Mouse (Mus musculus) heart, postnatal 14 days (tissue): ENCODE measurements around the gene Slc9a3r1. TPM values are rescaled to one million over a fixed set of nuclear protein-coding genes. Genes with fewer than 3 reads are reported as not detected.
A peak's percentile ranks its signal among the peaks of the same experiment; 100 is the strongest.

Experiments used
- DNase-seq, 2 experiments: peaks; one replicate each; pipeline ENCODE4 v3.0.0; 2021 to 2022
- intact Hi-C: fragments of 180-260 bp; cut with DNase I; formaldehyde crosslinking; loops from one replicate; pipeline ENCODE4 v1.15.1; 2025
- total RNA-seq, 2 experiments: library from RNA; stranded (reverse); gene quantifications; 2 replicates each; pipeline ENCODE4 v1.2.3; 2021

Slc9a3r1 gene
- total RNA-seq, 2 experiments from 2014 or later = 12.7 to 13.5 TPM

- intact Hi-C loops = loop anchor here (1.0 kb wide), 1 partner anchor 21 kb away; no protein-coding TSS in a partner anchor
Measured at GRCm38 (mm10) chr11:115160883-115161577, 2.1 kb upstream of the Slc9a3r1 start.

GRCm38 (mm10) chr11:115161578-115162204 lies 1.4 kb upstream of the Slc9a3r1 start:
- intact Hi-C loops = loop anchor here (2.0 kb wide), 1 partner anchor 109 kb away; no protein-coding TSS in a partner anchor
- DNase-seq = no peak

More at GRCm38 (mm10) chr11:115160883-115161577, 2.1 kb upstream of the Slc9a3r1 start:
- DNase-seq = peak; percentile 86 to 89

GRCm38 (mm10) chr11:115162205-115162601 lies 938 bp upstream of the Slc9a3r1 start:
- intact Hi-C loops = loop anchor here (2.0 kb wide), 1 partner anchor 109 kb away; no protein-coding TSS in a partner anchor
- DNase-seq = no peak

DNA sequence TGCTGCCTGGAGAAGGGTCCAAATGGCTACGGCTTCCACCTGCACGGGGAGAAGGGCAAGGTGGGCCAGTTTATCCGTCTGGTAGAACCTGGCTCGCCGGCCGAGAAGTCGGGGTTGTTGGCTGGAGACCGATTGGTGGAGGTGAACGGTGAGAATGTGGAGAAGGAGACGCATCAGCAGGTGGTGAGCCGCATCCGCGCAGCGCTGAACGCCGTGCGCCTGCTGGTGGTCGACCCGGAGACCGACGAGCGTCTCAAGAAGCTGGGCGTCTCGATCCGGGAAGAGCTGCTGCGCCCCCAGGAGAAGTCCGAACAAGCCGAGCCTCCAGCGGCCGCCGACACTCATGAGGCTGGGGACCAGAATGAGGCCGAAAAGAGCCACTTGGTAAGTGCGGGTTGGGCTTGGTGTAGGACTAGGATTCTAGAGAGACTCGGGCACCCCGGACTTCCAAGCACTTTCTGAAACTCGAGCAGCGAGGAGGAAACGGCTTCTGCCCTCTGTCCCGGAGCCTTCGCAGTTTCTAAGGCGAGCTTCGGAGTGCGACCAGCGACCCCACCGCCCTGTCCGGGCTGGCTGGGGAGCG lies 518 bp downstream of the Slc9a3r1 start:
- peak in 1 of 2 experiments; percentile 45 for DNase-seq
- intact Hi-C loops = loop anchor here (2.0 kb wide), 1 partner anchor 107 kb away; no protein-coding TSS in a partner anchor

DNA sequence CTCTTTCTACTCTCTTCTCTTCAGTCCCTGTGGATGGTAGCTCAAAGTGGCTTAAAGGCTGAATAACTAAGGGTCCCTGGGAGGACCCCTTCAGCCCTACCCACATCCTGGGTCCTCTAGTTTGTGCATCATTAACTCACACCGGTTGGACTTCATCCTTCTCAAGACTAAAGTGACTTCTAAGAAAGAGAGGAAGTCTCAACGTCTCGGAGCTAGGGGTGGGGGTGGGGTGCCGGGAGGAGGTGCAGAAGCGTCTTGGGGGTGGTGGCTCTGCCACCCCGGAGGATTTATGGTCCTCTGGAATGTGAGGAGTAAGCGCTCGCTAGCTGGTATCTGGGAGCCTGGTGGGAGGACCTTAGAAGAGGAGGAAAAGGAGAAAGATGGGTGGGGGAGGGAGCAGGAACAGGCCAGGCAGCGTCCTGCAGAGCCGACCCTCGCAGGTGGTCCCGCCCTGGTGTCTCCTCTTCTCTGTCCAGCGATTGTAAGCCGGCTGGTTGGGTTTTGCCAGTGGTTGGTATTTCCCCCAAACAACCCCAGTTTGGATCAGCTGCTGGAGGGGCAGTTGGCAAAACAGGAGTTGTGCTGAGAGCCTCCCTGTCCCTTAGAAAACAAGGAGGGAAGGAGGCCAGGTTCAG lies 1.3 kb downstream of the Slc9a3r1 start:
- DNase-seq = no peak
- intact Hi-C loops = no loop called here

DNA sequence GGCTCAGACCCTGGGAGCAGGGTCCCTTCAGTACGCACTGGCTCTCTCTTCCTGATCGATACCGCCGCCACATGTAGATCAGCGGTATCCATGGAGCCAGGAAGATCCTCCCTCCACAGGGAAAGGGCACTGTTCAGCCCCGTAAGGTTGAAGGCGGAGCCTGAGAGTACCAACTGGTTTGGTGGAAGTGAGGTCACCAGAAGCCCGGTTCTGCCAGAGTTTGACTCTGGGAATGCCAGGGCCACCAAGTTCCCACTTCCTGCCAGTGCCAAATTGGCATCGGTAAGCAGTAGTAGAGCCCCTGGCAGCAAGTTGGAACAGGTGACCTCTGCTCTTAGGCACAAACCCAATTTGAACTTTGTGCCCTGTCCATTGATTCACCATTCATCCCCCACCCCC lies 1.8 kb downstream of the Slc9a3r1 start:
- intact Hi-C loops = no loop called here
- DNase-seq = no peak

DNA sequence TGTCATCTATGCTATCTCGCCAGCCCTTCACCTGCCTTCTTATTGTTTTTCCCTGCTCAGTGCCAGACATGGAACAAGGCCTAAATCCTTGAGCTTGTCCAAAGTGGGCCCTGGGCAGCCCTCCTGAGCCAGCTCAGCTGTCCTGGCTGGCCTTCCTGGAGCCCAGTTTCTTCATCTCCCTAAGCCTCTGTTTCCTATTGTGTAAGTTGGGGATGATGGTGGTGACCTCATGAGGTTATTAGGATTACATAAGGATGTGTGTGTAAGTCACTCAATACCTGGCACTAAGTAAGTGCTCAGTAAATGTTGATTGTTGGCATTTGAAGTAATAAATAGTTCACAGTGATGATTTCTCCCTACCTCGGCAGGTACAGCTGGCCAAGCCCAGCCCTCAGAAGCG lies 3.6 kb downstream of the Slc9a3r1 start:
- no peak for DNase-seq
- intact Hi-C loops = no loop called here

GRCm38 (mm10) chr11:115167631-115168249 lies 4.6 kb downstream of the Slc9a3r1 start:
- intact Hi-C loops = no loop called here
- DNase-seq = no peak

GRCm38 (mm10) chr11:115169430-115169829 lies 6.3 kb downstream of the Slc9a3r1 start:
- intact Hi-C loops = no loop called here
- DNase-seq = no peak

GRCm38 (mm10) chr11:115171125-115171524 lies 8.0 kb downstream of the Slc9a3r1 start:
- intact Hi-C loops = no loop called here

DNA sequence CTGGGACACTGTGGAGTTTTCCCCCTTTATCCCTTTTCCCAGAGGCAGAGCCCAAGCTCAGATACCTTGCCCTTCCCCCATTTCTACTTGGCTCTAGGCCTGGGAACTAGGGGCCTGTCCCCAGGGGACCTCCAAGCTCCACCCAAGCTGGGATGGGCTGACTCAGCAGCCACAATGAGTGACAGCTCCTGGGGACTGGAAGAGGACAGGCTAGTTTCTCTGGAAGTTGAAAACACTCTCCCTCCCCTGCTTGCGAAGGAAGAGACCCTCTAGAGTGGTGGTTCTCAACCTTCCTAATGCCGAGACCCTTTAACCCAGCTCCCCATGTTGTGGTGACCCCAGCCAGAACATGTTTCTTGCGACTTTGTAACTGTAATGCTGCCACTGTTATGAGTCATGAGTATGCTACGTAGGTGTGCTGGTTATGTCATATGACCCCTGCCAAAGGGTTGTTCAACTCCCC lies 9.7 kb downstream of the Slc9a3r1 start:
- peak; percentile 57 to 74 for DNase-seq
- intact Hi-C loops = no loop called here

More at GRCm38 (mm10) chr11:115171125-115171524, 8.0 kb downstream of the Slc9a3r1 start:
- no peak for DNase-seq

DNA sequence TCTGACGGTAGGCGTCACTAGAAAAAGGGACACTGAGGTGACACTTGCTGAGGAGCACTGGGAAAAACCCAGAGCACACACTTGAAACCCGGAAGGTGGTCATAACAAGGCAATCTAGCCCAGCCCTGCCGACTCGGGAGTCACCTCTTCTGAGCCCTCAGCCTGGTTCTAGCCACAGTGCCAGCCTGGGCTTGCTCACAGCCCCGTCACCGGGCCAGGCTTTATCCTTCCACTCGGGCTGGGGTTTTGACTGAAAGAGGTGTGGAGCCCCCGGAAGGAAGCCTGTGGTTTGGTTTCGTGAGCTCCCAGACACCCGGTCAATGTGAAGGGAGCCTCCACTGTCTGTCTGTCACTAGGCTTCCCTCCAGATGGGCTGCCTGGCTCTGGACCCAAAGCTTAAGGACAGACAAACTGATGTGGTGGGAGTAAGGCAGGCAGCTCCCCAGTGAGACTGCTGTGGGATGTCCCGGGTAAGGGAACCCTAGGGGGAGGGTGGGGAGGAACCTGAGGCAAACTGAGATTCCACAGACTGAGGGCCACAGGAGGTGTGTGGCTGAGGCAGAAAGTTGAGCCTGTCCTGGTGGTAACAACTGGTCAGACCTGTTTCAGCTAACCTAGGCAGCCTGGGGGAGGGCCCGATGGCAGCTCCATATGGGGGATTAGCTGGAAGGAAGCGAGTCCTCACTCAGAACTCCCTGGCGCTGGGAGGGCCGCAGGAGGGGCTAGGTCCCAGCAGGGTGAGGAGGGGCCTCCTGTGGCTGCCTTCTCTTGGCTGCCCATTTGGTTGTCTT lies 10.6 kb downstream of the Slc9a3r1 start:
- intact Hi-C loops = no loop called here
- no peak for DNase-seq

- DNase-seq = peak in 1 of 2 experiments; percentile 40
- intact Hi-C loops = no loop called here
Measured at GRCm38 (mm10) chr11:115176399-115177190, 13.5 kb downstream of the Slc9a3r1 start.

GRCm38 (mm10) chr11:115177559-115178195 lies 14.5 kb downstream of the Slc9a3r1 start:
- intact Hi-C loops = no loop called here
- DNase-seq = no peak

GRCm38 (mm10) chr11:115178766-115179165 lies 15.6 kb downstream of the Slc9a3r1 start:
- DNase-seq = no peak

DNA sequence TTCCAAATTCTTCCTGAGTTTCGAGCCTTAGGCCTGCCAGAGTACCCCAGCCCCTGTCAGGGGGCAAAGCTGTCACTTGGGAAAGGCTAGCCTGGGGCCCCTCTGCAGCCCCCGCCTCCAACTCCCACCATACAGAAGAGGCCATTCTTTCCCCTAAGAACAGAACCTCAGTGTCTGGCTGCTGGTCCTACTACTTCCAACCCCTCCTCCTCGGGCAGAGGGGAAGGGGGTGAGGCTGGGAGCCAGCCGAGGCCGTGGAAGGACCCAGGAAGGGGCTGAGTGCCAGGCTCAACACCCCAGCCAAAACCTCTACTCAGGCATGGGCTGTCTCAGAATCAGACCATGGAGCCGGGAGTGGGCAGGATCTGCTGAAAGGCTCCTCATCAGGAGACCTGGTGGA lies 16.1 kb downstream of the Slc9a3r1 start:
- intact Hi-C loops = no loop called here
- no peak for DNase-seq

More at GRCm38 (mm10) chr11:115178766-115179165, 15.6 kb downstream of the Slc9a3r1 start:
- intact Hi-C loops = no loop called here

GRCm38 (mm10) chr11:115179881-115180280 lies 16.7 kb downstream of the Slc9a3r1 start:
- intact Hi-C loops = no loop called here
- no peak for DNase-seq
